9 mouse cellular contexts compared by ENCODE assay signal in the genomic region with DNA sequence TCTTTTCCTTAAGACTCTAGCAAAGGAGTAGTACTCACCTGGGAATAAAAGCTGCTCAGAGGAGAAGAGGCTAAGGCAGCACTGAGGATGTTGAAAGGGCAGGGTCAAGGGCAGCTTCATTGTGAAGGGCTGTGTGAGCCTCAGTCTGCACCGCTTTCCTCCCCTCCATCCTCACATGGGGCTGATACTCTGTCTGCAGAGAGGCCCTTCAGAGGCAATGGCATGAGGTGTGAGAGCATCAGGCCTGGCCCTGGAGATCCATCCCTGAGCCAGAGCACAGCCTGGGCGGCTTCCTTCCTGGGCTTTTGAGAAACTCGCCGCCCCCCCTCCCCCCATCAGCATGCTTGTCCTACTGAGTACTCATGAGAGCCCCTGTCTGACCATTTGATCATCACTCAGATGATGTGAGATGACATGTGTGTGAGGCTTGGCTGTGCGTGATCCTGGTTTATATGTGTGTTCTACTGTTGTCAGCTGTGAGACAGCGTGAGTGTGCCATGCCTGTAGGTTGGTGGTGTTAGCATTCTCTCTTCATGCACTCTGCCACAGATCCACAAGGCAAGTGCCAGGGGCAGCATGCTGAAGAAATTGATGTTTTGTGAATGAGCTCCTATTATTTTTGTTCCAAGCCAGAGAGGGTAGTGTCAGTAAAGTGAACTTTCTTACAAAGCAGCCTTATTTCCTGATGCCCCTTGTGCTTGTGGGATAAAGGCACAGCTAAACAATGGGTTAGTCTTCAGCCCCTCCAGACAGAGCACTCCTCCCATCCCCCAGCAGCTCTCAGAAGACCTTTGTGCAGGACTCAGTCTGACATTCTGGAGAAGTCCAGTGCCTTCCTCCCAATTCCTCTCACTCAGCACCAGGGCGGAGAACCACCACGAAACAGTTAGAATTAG. TPM values are rescaled to one million over a fixed set of nuclear protein-coding genes. Genes with fewer than 3 reads are reported as not detected.
DNase-seq lines count a peak whose midpoint lies in the region; ATAC-seq lines count a peak whose summit lies in the region.
"Had no signal": no experiment of that assay in that cellular context is flagged by ENCODE, and none has a peak within 500 bp of the region (broad histone marks: within the 10 kb centered on the region; RNA-seq: fewer than 3 reads in every experiment).

No protein-coding gene starts in this region.

- no peak overlapping the region for H3K9ac ChIP-seq in lung, embryonic 15.5 days
- H3K9ac ChIP-seq in hindbrain, embryonic 16.5 days (ENCODE audit: low read depth, low read length) = peak overlapping the region; percentile 27; the same call in 1 of the 2 replicates

- DNase-seq in heart, embryonic 10.5 days (ENCODE audit: low spot score) = no peak
- no peak for DNase-seq in heart, adult 9 months (ENCODE audit: low spot score in 2 of 2)
- DNase-seq in lung, postnatal 10 days = no peak
- DNase-seq in retina, embryonic 14.5 days (ENCODE audit: low spot score) = peak; percentile 53
- no peak for DNase-seq in layer of hippocampus, postnatal 14 days (ENCODE audit: low spot score in 2 of 2)
- no peak for DNase-seq in c-Kit-positive CD71-positive TER-119-positive erythroid progenitor cells, embryonic 14.5 days (ENCODE audit: low spot score)
- DNase-seq: lung, postnatal 36 days had no signal

- 60% methylated on average over 8 of the region's 8 CpGs for WGBS in heart, embryonic 10.5 days
- WGBS in lung, embryonic 15.5 days = 65% methylated on average over 8 of the region's 8 CpGs
- 54% methylated on average over 8 of the region's 8 CpGs for WGBS in hindbrain, embryonic 16.5 days

- no peak overlapping the region for H3K4me2 ChIP-seq in lung, embryonic 15.5 days
- no peak overlapping the region for H3K4me2 ChIP-seq in hindbrain, embryonic 16.5 days (ENCODE audit: low read length)

- no peak overlapping the region for H3K4me3 ChIP-seq in heart, embryonic 10.5 days
- no peak overlapping the region for H3K4me3 ChIP-seq in lung, embryonic 15.5 days
- H3K4me3 ChIP-seq in hindbrain, embryonic 16.5 days (ENCODE audit: low read length) = no peak overlapping the region

- no peaks in the 10 kb centered on the region for H3K36me3 ChIP-seq in heart, embryonic 10.5 days
- H3K36me3 ChIP-seq in lung, embryonic 15.5 days = no peaks in the 10 kb centered on the region
- no peaks in the 10 kb centered on the region for H3K36me3 ChIP-seq in hindbrain, embryonic 16.5 days (ENCODE audit: control insufficient read depth, insufficient read depth, low read length)

- H3K27ac ChIP-seq in heart, embryonic 10.5 days = peak overlapping the region; percentile 77
- 0 out of 2 replicates have a peak overlapping the region, but pooled peaks have one; percentile 13 for H3K27ac ChIP-seq in lung, embryonic 15.5 days
- H3K27ac ChIP-seq in hindbrain, embryonic 16.5 days (ENCODE audit: low read depth, low read length) = no peak overlapping the region; the same call in 1 of the 2 replicates

- no peak for ATAC-seq in lung, embryonic 15.5 days (ENCODE audit: borderline replicate concordance, extremely low read depth, low FRiP score, low TSS enrichment)
- ATAC-seq in hindbrain, embryonic 16.5 days = peak; percentile 30; the same call in 1 of the 2 replicates

- H3K9me3 ChIP-seq in heart, embryonic 10.5 days = no peaks in the 10 kb centered on the region
- H3K9me3 ChIP-seq in lung, embryonic 15.5 days = no peaks in the 10 kb centered on the region
- H3K9me3 ChIP-seq in hindbrain, embryonic 16.5 days (ENCODE audit: control insufficient read depth, low read length) = no peaks in the 10 kb centered on the region

- H3K27me3 ChIP-seq in heart, embryonic 10.5 days (ENCODE audit: insufficient read depth, poor library complexity, severe bottlenecking) = no peaks in the 10 kb centered on the region
- H3K27me3 ChIP-seq in lung, embryonic 15.5 days = no peaks in the 10 kb centered on the region
- H3K27me3 ChIP-seq in hindbrain, embryonic 16.5 days (replicated peaks; ENCODE audit: control insufficient read depth, insufficient read depth, low read length) = no peaks in the 10 kb centered on the region

- peaks cover 80% of the 10 kb centered on the region for H3K4me1 ChIP-seq in heart, embryonic 10.5 days
- peaks cover 49% of the 10 kb centered on the region for H3K4me1 ChIP-seq in lung, embryonic 15.5 days
- H3K4me1 ChIP-seq in hindbrain, embryonic 16.5 days (ENCODE audit: control insufficient read depth, insufficient read depth, low read depth, low read length) = peaks cover 13% of the 10 kb centered on the region

RNA-seq across cellular contexts. Expression of a gene that starts 32.5 kb away (rescaled TPM):
- 226 and 259 TPM in 2 replicates for polyA plus RNA-seq in heart, embryonic 10.5 days (2016; fragmentation: Nextera tagmentation; extraction: Ambion mirVana)
- 134 TPM in 2 replicates for polyA plus RNA-seq in lung, embryonic 15.5 days (2015; fragmentation: Nextera tagmentation; extraction: Ambion mirVana)
- polyA plus RNA-seq in hindbrain, embryonic 16.5 days (2015; fragmentation: Nextera tagmentation; extraction: Ambion mirVana) = 126 and 127 TPM in 2 replicates
- 10 to 100 TPM; 70.9 to 71.8 TPM for total RNA-seq in layer of hippocampus, postnatal 14 days (2021)

RNA-seq across cellular contexts. Expression of a gene that starts 45.7 kb away (rescaled TPM):
- 51.1 and 55.2 TPM in 2 replicates for polyA plus RNA-seq in heart, embryonic 10.5 days (2016; fragmentation: Nextera tagmentation; extraction: Ambion mirVana)
- polyA plus RNA-seq in lung, embryonic 15.5 days (2015; fragmentation: Nextera tagmentation; extraction: Ambion mirVana) = 55.8 and 59.1 TPM in 2 replicates
- 38.6 and 41.2 TPM in 2 replicates for polyA plus RNA-seq in hindbrain, embryonic 16.5 days (2015; fragmentation: Nextera tagmentation; extraction: Ambion mirVana)
- total RNA-seq in layer of hippocampus, postnatal 14 days (2021) = 100 to 1,000 TPM; 209 to 218 TPM

RNA-seq across cellular contexts. Expression of a gene that starts 59.4 kb away (rescaled TPM):
- polyA plus RNA-seq in heart, embryonic 10.5 days (2016; fragmentation: Nextera tagmentation; extraction: Ambion mirVana) = 5.1 and 8.2 TPM in 2 replicates
- 9.4 and 11.4 TPM in 2 replicates for polyA plus RNA-seq in lung, embryonic 15.5 days (2015; fragmentation: Nextera tagmentation; extraction: Ambion mirVana)
- polyA plus RNA-seq in hindbrain, embryonic 16.5 days (2015; fragmentation: Nextera tagmentation; extraction: Ambion mirVana) = 3.5 and 4.2 TPM in 2 replicates
- 1 to 10 TPM; 1.5 to 1.6 TPM for total RNA-seq in layer of hippocampus, postnatal 14 days (2021)
